Mouse (Mus musculus) liver, embryonic 11.5 days (tissue): Measurements from ENCODE around the gene Lingo1. TPM values are rescaled to one million over a fixed set of nuclear protein-coding genes. Genes with fewer than 3 reads are reported as not detected.

Experiments
- ATAC-seq: fragments of 200-750 bp; cut with Nextera tagmentation; replicated peaks from 2 replicates; pipeline ENCODE4 v1.8.0; 2017; ENCODE audit warnings: moderate number of reproducible peaks, mild to moderate bottlenecking, moderate TSS enrichment, moderate library complexity; ENCODE audit not compliant: low FRiP score
- DNase-seq: peaks from one replicate; pipeline ENCODE4 v3.0.0-alpha.2; 2017; ENCODE audit warnings: low spot score
- H3K27ac ChIP-seq: fragments of 300-500 bp; sonication (generic); 2 replicates; pipeline ENCODE4 v1.5.1; 2014; ENCODE audit warnings: mild to moderate bottlenecking, low read depth, low read length, control low read depth
- H3K27me3 ChIP-seq: fragments of 300-500 bp; sonication (generic); replicated peaks from 2 replicates; pipeline ENCODE4 v1.6.1; 2014; ENCODE audit warnings: low read length, mixed read lengths; ENCODE audit not compliant: control insufficient read depth, insufficient read depth
- H3K36me3 ChIP-seq: fragments of 300-500 bp; sonication (generic); 2 replicates; pipeline ENCODE4 v1.6.1; 2014; ENCODE audit warnings: mild to moderate bottlenecking, low read length, moderate library complexity, mixed read lengths; ENCODE audit not compliant: control insufficient read depth, insufficient read depth
- H3K4me1 ChIP-seq: fragments of 300-500 bp; sonication (generic); replicated peaks from 2 replicates; pipeline ENCODE4 v1.6.1; 2014; ENCODE audit warnings: low read length, mixed read lengths; ENCODE audit not compliant: control insufficient read depth, insufficient read depth
- H3K4me2 ChIP-seq: fragments of 300-500 bp; sonication (generic); 2 replicates; pipeline ENCODE4 v1.6.1; 2014; ENCODE audit warnings: mild to moderate bottlenecking, control low read depth, moderate library complexity
- H3K4me3 ChIP-seq: fragments of 300-500 bp; sonication (generic); 2 replicates; pipeline ENCODE4 v1.5.1; 2014; ENCODE audit warnings: low read depth, low read length, control low read depth
- H3K9ac ChIP-seq: fragments of 300-500 bp; sonication (generic); 2 replicates; pipeline ENCODE4 v1.6.1; 2014; ENCODE audit warnings: low read depth, low read length, control low read depth
- H3K9me3 ChIP-seq: fragments of 300-500 bp; sonication (generic); 2 replicates; pipeline ENCODE4 v1.6.1; 2016; ENCODE audit warnings: low read length, inconsistent platforms, mixed read lengths; ENCODE audit not compliant: control insufficient read depth
- WGBS: fragments of 180-500 bp; shearing (Covaris S2); extraction: QIAGEN DNeasy Blood & Tissue Kit; methylation state at CpG from one replicate; pipeline ENCODE4 v1.1.7; 2014; 5-methylcytosine and 5-hydroxymethylcytosine counted together
- polyA plus RNA-seq: library from polyadenylated mRNA; unstranded; fragments of >200 nt; fragmentation: Nextera tagmentation; extraction: Ambion mirVana; gene quantifications from 2 replicates; pipeline ENCODE4 v1.2.1, GENCODE M21; 2014

Lingo1 gene
- polyA plus RNA-seq, 1 experiment from 2014 or later: 2.6 TPM

- Histone ChIP-seq H3K4me2 (no peak overlapping the region), H3K27me3 (0 out of 2 replicates have a peak, but pooled peaks cover 2% of the 10 kb centered on the region), H3K9ac (no peak overlapping the region), H3K9me3 (no peaks in the 10 kb centered on the region), H3K4me1 (no peaks in the 10 kb centered on the region), H3K36me3 (no peaks in the 10 kb centered on the region), H3K27ac (no peak overlapping the region), H3K4me3 (no peak overlapping the region)
- WGBS: 53% methylated on average over 3 of the region's 3 CpGs
- ATAC-seq (no peak), DNase-seq (no peak)
Measured at GRCm38 (mm10) chr9:56662405-56662804, 133.9 kb downstream of the Lingo1 start.

- no peaks in the 10 kb centered on the region for H3K4me1 ChIP-seq
- no peaks in the 10 kb centered on the region for H3K9me3 ChIP-seq
- H3K27ac ChIP-seq: no peak overlapping the region
- H3K4me3 ChIP-seq: no peak overlapping the region
- H3K4me2 ChIP-seq: no peak overlapping the region
- DNase-seq (no peak), ATAC-seq (no peak)
- H3K36me3 ChIP-seq: no peaks in the 10 kb centered on the region
- peaks cover 7% of the 10 kb centered on the region; the same call in 1 of the 2 replicates for H3K27me3 ChIP-seq
- no peak overlapping the region for H3K9ac ChIP-seq
- 72% methylated on average over 3 of the region's 3 CpGs for WGBS
Measured at GRCm38 (mm10) chr9:56661217-56661840, 134.9 kb downstream of the Lingo1 start.

GRCm38 (mm10) chr9:56658580-56658979 is 137.7 kb downstream of the Lingo1 start:
- H3K4me1 ChIP-seq: no peaks in the 10 kb centered on the region
- DNase-seq (no peak), ATAC-seq (no peak)
- WGBS: 72% methylated on average over 4 of the region's 4 CpGs
- no peaks in the 10 kb centered on the region for H3K36me3 ChIP-seq
- H3K4me2 ChIP-seq: no peak overlapping the region
- no peak overlapping the region for H3K4me3 ChIP-seq
- H3K9me3 ChIP-seq: no peaks in the 10 kb centered on the region
- H3K27ac ChIP-seq: no peak overlapping the region
- peaks cover 7% of the 10 kb centered on the region; the same call in 1 of the 2 replicates for H3K27me3 ChIP-seq
- no peak overlapping the region for H3K9ac ChIP-seq

GRCm38 (mm10) chr9:56657996-56658398 is 138.3 kb downstream of the Lingo1 start:
- DNase-seq (no peak), ATAC-seq (no peak)
- Histone ChIP-seq H3K4me2 (no peak overlapping the region), H3K27me3 (peaks cover 7% of the 10 kb centered on the region; the same call in 1 of the 2 replicates), H3K9me3 (no peaks in the 10 kb centered on the region), H3K4me3 (no peak overlapping the region), H3K9ac (no peak overlapping the region), H3K36me3 (no peaks in the 10 kb centered on the region), H3K27ac (no peak overlapping the region), H3K4me1 (no peaks in the 10 kb centered on the region)
- WGBS: 66% methylated on average over 6 of the region's 6 CpGs

- Histone ChIP-seq H3K36me3 (no peaks in the 10 kb centered on the region), H3K9me3 (no peaks in the 10 kb centered on the region), H3K9ac (no peak overlapping the region), H3K4me1 (no peaks in the 10 kb centered on the region), H3K27ac (no peak overlapping the region), H3K4me2 (no peak overlapping the region), H3K27me3 (peaks cover 7% of the 10 kb centered on the region; the same call in 1 of the 2 replicates), H3K4me3 (no peak overlapping the region)
- no peak for ATAC-seq
- 42% methylated on average over 16 of the region's 16 CpGs for WGBS
- no peak for DNase-seq
Measured at GRCm38 (mm10) chr9:56656766-56657542, 139.3 kb downstream of the Lingo1 start.

GRCm38 (mm10) chr9:56655167-56655566 is 141.1 kb downstream of the Lingo1 start:
- Histone ChIP-seq H3K4me1 (no peaks in the 10 kb centered on the region), H3K9me3 (no peaks in the 10 kb centered on the region), H3K36me3 (no peaks in the 10 kb centered on the region), H3K27me3 (peaks cover 5% of the 10 kb centered on the region; the same call in 1 of the 2 replicates), H3K4me2 (no peak overlapping the region), H3K4me3 (no peak overlapping the region), H3K9ac (no peak overlapping the region), H3K27ac (no peak overlapping the region)
- WGBS: 68% methylated on average over 6 of the region's 6 CpGs
- no peak for ATAC-seq
- DNase-seq: no peak

GRCm38 (mm10) chr9:56652551-56652950 is 143.7 kb downstream of the Lingo1 start:
- Histone ChIP-seq H3K27ac (no peak overlapping the region), H3K4me3 (no peak overlapping the region), H3K36me3 (no peaks in the 10 kb centered on the region), H3K4me2 (no peak overlapping the region), H3K27me3 (peaks cover 5% of the 10 kb centered on the region; the same call in 1 of the 2 replicates), H3K4me1 (no peaks in the 10 kb centered on the region), H3K9me3 (no peaks in the 10 kb centered on the region), H3K9ac (no peak overlapping the region)
- WGBS: 70% methylated on average over 7 of the region's 7 CpGs
- no peak for DNase-seq
- no peak for ATAC-seq

- Histone ChIP-seq H3K36me3 (no peaks in the 10 kb centered on the region), H3K9me3 (no peaks in the 10 kb centered on the region), H3K4me3 (no peak overlapping the region), H3K4me2 (no peak overlapping the region), H3K27me3 (no peaks in the 10 kb centered on the region; the same call in 1 of the 2 replicates), H3K27ac (no peak overlapping the region), H3K9ac (no peak overlapping the region), H3K4me1 (no peaks in the 10 kb centered on the region)
- DNase-seq (no peak), ATAC-seq (no peak)
- WGBS: 41% methylated on average over 2 of the region's 2 CpGs
Measured at GRCm38 (mm10) chr9:56651586-56651985, 144.7 kb downstream of the Lingo1 start.
